Mouse (Mus musculus) heart, embryonic 12.5 days (tissue): ENCODE measurements around the gene Gm45261. TPM values are rescaled to one million over a fixed set of nuclear protein-coding genes. Genes with fewer than 3 reads are reported as not detected.

Source experiments
- ATAC-seq: fragments of 200-750 bp; cut with Nextera tagmentation; 2 replicates; pipeline ENCODE4 v1.8.0; 2017; ENCODE audit warnings: moderate TSS enrichment, moderate library complexity; ENCODE audit not compliant: insufficient number of reproducible peaks, low FRiP score
- H3K27ac ChIP-seq: fragments of 300-500 bp; sonication (generic); 2 replicates; pipeline ENCODE4 v1.5.1; 2016; ENCODE audit warnings: mild to moderate bottlenecking, moderate library complexity; ENCODE audit not compliant: poor library complexity, severe bottlenecking
- H3K27me3 ChIP-seq: fragments of 300-500 bp; sonication (generic); replicated peaks from 2 replicates; pipeline ENCODE4 v1.6.1; 2016; ENCODE audit warnings: mild to moderate bottlenecking, moderate library complexity
- H3K36me3 ChIP-seq: fragments of 300-500 bp; sonication (generic); 2 replicates; pipeline ENCODE4 v1.6.1; 2016; ENCODE audit warnings: mild to moderate bottlenecking, moderate library complexity
- H3K4me1 ChIP-seq: fragments of 300-500 bp; sonication (generic); replicated peaks from 2 replicates; pipeline ENCODE4 v1.6.1; 2016; ENCODE audit warnings: mild to moderate bottlenecking
- H3K4me2 ChIP-seq: fragments of 300-500 bp; sonication (generic); 2 replicates; pipeline ENCODE4 v1.6.1; 2016; ENCODE audit warnings: mild to moderate bottlenecking, moderate library complexity
- H3K4me3 ChIP-seq: fragments of 300-500 bp; sonication (generic); 2 replicates; pipeline ENCODE4 v1.5.1; 2016; ENCODE audit warnings: mild to moderate bottlenecking
- H3K9ac ChIP-seq: fragments of 300-500 bp; sonication (generic); 2 replicates; pipeline ENCODE4 v1.6.1; 2016; ENCODE audit warnings: mild to moderate bottlenecking, moderate library complexity
- H3K9me3 ChIP-seq: fragments of 300-500 bp; sonication (generic); replicated peaks from 2 replicates; pipeline ENCODE4 v1.6.1; 2016; ENCODE audit warnings: mild to moderate bottlenecking, moderate library complexity
- WGBS: fragments of 180-500 bp; shearing (Covaris S2); methylation state at CpG from one replicate; pipeline ENCODE4 v1.1.7; 2016; 5-methylcytosine and 5-hydroxymethylcytosine counted together
- polyA plus RNA-seq: library from polyadenylated mRNA; unstranded; fragments of >200 nt; fragmentation: Nextera tagmentation; extraction: Ambion mirVana; gene quantifications from 2 replicates; pipeline ENCODE4 v1.2.1, GENCODE M21; 2016

Gm45261 gene
- polyA plus RNA-seq, 1 experiment from 2014 or later = not detected

GRCm38 (mm10) chr1:80409467-80410105 lies 51.7 kb downstream of the Gm45261 start:
- Histone ChIP-seq H3K4me1 (no peaks in the 10 kb centered on the region), H3K4me3 (no peak overlapping the region), H3K9me3 (no peaks in the 10 kb centered on the region), H3K9ac (no peak overlapping the region), H3K27me3 (no peaks in the 10 kb centered on the region), H3K4me2 (no peak overlapping the region), H3K27ac (no peak overlapping the region), H3K36me3 (no peaks in the 10 kb centered on the region)
- no peak for ATAC-seq
- 47% methylated on average over 6 of the region's 6 CpGs for WGBS

GRCm38 (mm10) chr1:80408586-80408985 lies 52.7 kb downstream of the Gm45261 start:
- Histone ChIP-seq H3K27ac (no peak overlapping the region), H3K4me3 (no peak overlapping the region), H3K4me1 (no peaks in the 10 kb centered on the region), H3K9ac (no peak overlapping the region), H3K9me3 (no peaks in the 10 kb centered on the region), H3K4me2 (no peak overlapping the region), H3K36me3 (no peaks in the 10 kb centered on the region), H3K27me3 (no peaks in the 10 kb centered on the region)
- 4% methylated on average over 3 of the region's 3 CpGs for WGBS
- ATAC-seq = no peak

- Histone ChIP-seq H3K9ac (no peak overlapping the region), H3K9me3 (no peaks in the 10 kb centered on the region), H3K4me1 (no peaks in the 10 kb centered on the region), H3K27me3 (no peaks in the 10 kb centered on the region), H3K4me3 (no peak overlapping the region), H3K36me3 (no peaks in the 10 kb centered on the region), H3K27ac (no peak overlapping the region), H3K4me2 (no peak overlapping the region)
- WGBS = 71% methylated on average over 3 of the region's 3 CpGs
- ATAC-seq = no peak
Measured at GRCm38 (mm10) chr1:80404196-80404595, 57.1 kb downstream of the Gm45261 start.

- WGBS = 75% methylated on average over 3 of the region's 3 CpGs
- Histone ChIP-seq H3K4me1 (no peaks in the 10 kb centered on the region), H3K9ac (no peak overlapping the region), H3K4me2 (no peak overlapping the region), H3K9me3 (no peaks in the 10 kb centered on the region), H3K27me3 (no peaks in the 10 kb centered on the region), H3K4me3 (no peak overlapping the region), H3K36me3 (no peaks in the 10 kb centered on the region), H3K27ac (no peak overlapping the region)
- ATAC-seq = no peak
Measured at GRCm38 (mm10) chr1:80403366-80403893, 57.8 kb downstream of the Gm45261 start.

GRCm38 (mm10) chr1:80401961-80402360 lies 59.3 kb downstream of the Gm45261 start:
- Histone ChIP-seq H3K4me2 (no peak overlapping the region), H3K4me3 (no peak overlapping the region), H3K27me3 (no peaks in the 10 kb centered on the region), H3K9ac (no peak overlapping the region), H3K36me3 (no peaks in the 10 kb centered on the region), H3K4me1 (no peaks in the 10 kb centered on the region), H3K27ac (no peak overlapping the region), H3K9me3 (no peaks in the 10 kb centered on the region)
- WGBS = 69% methylated on average over 1 of the region's 1 CpGs
- ATAC-seq = no peak

Other genes starting within 250 kb of the Gm45261 start
- 0.11 and 0.31 TPM in 2 replicates for gene Fam124b, start 243.0 kb downstream of the Gm45261 start, polyA plus RNA-seq
- gene Cul3, start 121.0 kb downstream of the Gm45261 start, polyA plus RNA-seq = 20.4 and 21.4 TPM in 2 replicates